Mouse (Mus musculus) frontal cortex, postnatal 36 days (tissue): Measurements from ENCODE around the gene Tbc1d32.

Source experiments
- DNase-seq, 2 experiments: peaks; one replicate each; pipeline ENCODE4 v3.0.0; 2022; ENCODE audit warnings: low spot score in 2 of 2

Tbc1d32 gene

DNA sequence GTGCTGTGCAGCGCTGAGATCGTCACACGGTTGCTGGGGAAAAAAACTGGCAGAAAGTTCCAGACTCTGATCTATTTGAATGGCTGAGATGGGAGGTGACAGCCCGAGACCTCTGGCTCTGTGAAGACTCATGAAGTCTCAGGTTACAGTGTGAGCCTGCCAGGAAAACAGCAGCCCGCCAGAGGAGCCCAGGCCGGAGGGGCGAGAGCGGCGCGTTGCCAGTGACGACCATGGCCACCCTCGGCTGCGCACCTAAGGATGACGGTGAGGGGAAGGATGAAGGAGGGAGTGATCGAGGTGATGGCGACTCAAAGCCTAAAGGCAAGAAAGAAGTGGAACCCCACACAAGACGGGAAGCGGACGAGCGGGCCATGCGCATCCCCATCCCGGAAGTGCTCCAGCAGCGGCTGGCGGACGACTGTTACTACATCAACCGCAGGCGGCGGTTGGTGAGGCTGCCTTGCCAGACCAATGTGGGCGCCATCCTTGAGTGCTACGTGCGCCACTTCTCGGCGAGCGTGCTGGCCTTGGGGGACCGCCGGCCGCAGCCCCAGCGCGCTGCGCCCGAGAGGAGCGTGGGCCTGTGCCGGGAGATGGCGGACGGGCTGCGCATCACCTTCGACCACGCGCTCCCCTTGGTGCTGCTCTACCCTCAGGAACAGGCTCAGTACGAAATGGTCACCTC, 113.4 kb downstream of the Tbc1d32 start:
- DNase-seq, result peak; percentile 81 to 83

- no peak for DNase-seq
Measured at GRCm38 (mm10) chr10:56106996-56107334, 121.5 kb downstream of the Tbc1d32 start.

DNA sequence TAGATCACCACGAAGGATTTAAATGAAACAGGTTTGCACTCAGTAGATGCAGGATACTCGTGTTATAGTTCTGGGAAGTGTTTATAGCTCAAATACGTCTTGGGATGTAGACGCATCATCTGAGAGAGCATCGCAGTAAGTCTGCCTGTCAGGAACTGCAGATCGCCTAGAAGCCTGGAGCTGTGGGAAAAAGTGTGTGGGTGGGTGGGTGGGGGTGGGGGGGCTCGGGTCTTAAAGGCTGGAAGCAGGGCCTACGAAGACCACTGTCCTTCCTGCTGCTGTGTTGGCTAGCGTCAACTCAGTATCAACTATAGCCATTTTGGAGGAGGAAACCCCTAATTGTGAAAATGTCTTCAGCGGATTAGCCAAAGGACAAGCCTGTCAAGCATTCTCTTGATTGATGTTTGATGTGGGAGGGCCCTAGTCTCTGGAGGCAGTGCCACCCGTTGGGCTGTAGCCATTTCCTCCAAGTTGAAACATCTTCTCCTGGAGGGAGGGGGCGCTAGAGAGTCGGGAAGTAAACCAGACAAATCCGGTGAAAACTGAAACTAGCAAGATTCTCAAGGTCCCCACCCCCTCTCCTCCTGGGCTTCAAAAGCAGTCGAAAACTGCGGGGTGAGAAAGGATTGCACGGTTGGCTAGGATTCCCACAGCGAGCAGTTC, 122.0 kb downstream of the Tbc1d32 start, which contains the start of gene Msl3l2:
Msl3l2 (plus strand) TSS at position 585 of the 663 bp plus-strand sequence.
- peak; percentile 88 to 94 for DNase-seq

DNA sequence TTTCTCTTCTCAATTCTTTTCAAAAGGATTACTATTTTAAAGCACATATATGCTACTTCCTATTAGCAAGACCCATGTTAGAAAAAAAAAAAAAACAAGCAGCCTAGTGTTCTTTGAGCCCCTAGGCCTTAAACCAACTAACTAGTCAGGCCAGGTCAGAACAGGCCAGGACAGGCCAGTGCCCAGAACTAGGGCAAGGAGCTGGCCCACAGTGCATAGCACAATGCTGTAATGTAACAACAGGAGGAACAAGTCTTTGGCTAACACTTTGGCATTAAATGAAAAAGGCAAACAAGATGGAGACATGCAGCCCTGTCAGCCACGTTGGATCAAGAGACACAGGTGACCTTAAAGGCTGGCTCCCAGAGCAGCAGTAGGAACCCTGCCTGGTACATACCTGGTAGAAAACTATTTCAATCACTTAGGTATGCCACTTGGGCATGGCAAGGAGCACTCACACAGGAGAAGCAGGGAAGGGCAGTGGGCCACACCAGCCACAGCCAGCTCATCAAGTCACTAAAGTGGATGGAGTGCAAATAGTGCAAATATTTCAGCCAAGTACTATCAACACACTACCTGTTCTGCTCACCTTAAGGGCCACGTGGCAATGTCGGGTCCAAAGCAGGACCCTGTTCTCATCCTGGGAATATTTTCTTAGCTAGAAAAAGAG, 128.7 kb downstream of the Tbc1d32 start:
- no peak for DNase-seq

- DNase-seq, result no peak
Measured at GRCm38 (mm10) chr10:56099126-56099525, 129.4 kb downstream of the Tbc1d32 start.

GRCm38 (mm10) chr10:56096757-56097156, 131.7 kb downstream of the Tbc1d32 start:
- DNase-seq, result no peak

GRCm38 (mm10) chr10:56094586-56094985, 133.9 kb downstream of the Tbc1d32 start:
- no peak for DNase-seq

DNA sequence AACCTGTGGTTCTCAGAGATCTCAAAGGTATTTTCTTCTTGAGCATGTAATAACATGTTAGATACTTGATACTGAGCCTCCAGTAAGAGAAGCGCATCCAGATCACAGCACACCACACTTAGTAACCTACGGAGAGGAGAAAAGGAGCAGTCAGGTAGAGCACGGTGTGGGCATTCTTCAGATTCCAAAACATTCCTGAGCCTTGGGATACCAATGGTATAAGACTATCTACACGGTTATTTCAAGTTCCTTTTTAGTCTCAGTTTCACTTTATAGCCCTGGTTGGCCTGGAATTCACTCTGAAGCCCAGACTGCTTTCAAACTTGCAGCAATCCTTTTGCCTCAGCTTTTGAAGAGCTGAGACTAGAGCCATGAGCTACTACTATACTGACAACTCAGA, 138.8 kb downstream of the Tbc1d32 start:
- no peak for DNase-seq

- DNase-seq, result peak; percentile 17 to 44
Measured at GRCm38 (mm10) chr10:56062746-56063145, 165.7 kb downstream of the Tbc1d32 start.

DNA sequence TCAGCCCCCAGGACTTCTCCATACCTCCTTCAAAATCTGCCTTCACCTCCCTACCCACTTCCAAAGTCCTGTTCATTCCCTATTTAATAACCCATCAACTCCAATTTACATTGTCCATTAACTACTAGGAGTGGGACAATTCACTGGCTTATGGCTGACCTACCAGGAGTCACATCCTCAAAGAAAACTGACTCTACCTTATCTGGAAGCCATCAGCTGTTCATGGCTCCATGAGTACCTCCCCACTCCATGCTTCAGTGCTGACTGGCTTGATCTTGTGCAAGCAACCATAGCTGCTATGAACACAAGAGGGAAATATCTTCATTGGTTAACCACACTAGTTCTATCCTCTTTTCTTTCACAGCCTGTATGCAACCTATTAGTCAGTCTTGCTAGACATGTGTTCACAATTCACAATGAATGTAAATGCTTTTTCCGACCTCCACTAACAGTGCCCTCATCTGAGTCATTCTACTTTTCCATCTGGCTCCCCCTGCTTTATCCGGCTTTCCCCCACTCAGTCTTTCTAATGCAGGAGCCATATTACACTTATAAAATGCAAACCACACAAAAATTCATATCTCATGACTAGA, 167.2 kb downstream of the Tbc1d32 start:
- DNase-seq, result no peak

- peak in 1 of 2 experiments; percentile 44 for DNase-seq
Measured at GRCm38 (mm10) chr10:56058979-56059422, 169.5 kb downstream of the Tbc1d32 start.

- DNase-seq, result no peak
Measured at GRCm38 (mm10) chr10:56025400-56025799, 203.1 kb downstream of the Tbc1d32 start.

GRCm38 (mm10) chr10:56024579-56024978, 203.9 kb downstream of the Tbc1d32 start:
- no peak for DNase-seq

- peak; percentile 40 to 70 for DNase-seq
Measured at GRCm38 (mm10) chr10:55979898-55980521, 248.5 kb downstream of the Tbc1d32 start.

- no peak for DNase-seq
Measured at GRCm38 (mm10) chr10:55978001-55978400, 250.5 kb downstream of the Tbc1d32 start.
